Mouse (Mus musculus): ENCODE measurements at regions not wholly inside any gene's neighbourhood (a gene's known extent, or its start where the extent isn't known, plus 50 kb on each side); places are given as distances from the start of the nearest gene placed in this dataset.
"Not testable (repeated sequence)": the region's sequence is repeated elsewhere in the genome, so short reads cannot be mapped to it uniquely, and the experiment has no call there.

DNA sequence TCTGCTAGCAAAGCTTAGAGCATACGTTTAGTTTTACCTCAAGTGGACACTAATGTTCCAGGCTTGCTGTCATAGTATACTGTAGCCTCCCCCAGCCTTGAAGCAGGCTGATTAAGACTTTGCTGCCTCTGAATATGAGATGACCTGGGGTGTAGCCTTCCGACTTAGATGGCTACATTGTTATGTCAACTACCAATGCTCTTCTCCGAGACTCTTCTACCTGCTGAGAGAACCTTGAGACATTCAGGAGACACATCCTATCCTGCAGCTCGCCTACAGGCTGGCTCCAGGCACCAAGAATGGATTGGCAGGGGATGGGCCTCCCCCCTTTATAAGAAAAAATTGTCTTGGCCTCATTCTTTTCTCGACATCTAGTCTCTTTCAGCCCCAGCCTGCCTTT, 379.0 kb upstream of the Ptger4 start:
- DNase-seq (ENCODE audit: low spot score in 2 of 2): no peak

DNA sequence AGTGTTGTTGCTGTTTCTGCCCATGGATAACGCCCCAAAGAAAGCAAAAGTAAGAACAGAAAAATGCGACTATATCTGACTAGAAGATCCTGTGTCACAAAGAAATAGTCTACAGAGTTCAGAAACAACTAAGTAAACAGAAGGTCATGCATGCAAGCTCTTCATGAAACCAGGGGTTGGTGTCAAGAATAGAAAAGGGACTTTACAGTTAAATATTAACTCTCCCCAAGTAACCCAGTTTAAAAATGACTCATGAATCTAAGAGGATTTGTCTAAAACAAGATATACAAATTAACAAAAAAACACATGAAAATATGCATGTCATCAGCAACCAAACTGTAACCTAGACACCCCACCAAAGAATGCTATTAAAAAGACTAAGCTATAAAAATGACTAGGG, 381.4 kb upstream of the Ptger4 start:
- no peak for DNase-seq (ENCODE audit: low spot score in 2 of 2)

DNA sequence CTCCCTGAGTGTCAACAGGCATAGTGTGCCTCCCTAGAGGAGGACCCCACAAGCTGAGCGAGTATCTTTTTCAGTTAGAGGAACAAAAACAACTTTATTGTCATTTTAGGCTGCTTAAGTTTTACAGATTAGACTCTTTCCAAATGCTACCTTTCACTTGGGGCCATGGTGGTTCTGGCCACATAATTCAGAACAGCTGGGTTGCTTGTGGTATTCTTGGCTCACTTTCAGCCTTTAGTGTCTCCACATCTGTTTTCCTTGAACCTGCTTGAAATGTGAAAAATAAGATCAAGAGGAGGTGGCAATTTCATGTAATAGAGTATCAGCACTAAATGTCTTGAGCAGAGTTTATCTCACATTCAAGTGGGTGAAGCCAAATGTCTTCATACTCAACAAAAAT, 402.7 kb upstream of the Ptger4 start:
- DNase-seq (ENCODE audit: low spot score in 2 of 2): no peak

- no peak for DNase-seq (ENCODE audit: low spot score in 2 of 2)
Measured at GRCm38 (mm10) chr15:5658796-5659195, 414.8 kb upstream of the Ptger4 start.

DNA sequence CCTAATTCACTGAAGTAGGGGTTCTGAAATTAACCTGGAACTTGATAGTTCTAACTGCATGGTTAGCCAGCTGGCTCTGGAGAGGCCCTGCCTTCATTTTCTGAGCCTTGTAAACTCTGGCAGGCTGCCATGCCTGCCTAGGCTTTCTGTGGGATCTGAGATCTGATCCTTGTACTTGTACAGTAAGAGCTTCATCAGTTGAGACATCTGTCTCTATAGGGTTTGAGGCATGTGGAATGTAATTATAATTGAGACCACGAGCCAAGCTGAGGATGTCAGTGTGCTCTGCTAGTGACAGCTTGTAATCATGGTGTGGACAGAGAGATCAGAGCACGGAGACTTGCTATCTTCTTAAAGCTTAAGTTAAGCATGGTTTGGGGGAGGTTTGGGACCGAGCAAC, 416.8 kb upstream of the Ptger4 start:
- DNase-seq (ENCODE audit: low spot score in 2 of 2): no peak

DNA sequence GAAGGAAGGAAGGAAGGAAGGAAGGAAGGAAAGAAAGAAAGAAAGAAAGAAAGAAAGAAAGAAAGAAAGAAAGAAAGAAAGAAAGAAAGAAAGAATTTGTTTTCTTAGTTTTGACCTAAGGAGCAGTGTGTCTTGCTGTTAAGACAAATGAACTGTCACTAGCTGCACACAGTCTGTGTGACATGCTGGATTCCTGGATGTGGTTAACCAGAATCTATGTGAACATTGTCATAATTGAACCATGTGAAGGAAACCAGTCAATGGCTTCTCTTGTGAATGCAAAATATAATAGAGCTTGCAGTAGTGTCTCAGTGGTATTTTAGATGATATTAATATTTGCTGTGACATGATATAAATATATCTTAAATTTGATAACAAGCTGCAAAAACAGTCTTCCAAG, 427.8 kb upstream of the Ptger4 start:
- no peak for DNase-seq (ENCODE audit: low spot score in 2 of 2)

DNA sequence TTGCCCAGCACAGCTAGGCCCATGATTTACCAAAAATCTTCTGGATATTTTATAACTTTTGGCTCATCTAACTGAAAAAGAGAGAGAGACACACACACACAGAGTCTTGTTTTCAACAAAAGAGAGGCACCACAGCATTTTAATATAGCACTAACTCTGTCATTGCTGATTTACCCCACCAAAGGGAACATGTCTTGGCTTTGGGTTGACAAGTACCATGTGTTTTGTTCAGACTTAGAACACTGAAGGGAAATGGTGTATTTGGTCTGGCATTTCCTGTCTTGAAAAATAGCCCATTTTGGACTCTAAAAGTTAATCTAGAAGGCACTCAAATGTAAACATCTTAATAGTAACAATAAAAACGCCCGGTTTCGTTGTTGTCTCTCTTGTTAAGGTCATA, 432.7 kb upstream of the Ptger4 start:
- DNase-seq (ENCODE audit: low spot score in 2 of 2): no peak

- no peak for DNase-seq (ENCODE audit: low spot score in 2 of 2)
Measured at GRCm38 (mm10) chr15:5693810-5694209, 449.8 kb upstream of the Ptger4 start.

DNA sequence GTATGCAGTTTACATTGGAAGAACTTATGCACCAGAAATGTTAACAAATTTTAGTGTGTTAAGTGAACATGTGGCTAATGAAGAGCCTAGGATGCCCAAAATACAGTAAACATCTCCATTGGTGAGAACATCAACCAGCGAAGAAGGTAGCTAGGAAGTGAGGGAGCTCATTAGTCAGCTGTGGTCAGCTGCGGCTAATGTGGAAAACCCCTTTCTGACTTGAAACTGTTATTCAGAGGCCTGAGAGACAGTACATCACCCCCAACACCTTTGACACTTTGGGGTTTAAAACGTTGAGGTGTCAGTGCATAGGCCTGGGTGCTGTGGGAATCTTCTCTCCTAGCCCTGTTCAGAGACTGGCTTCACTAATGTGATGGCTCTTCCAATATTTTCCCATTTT, 451.0 kb upstream of the Ptger4 start:
- no peak for DNase-seq (ENCODE audit: low spot score in 2 of 2)

DNA sequence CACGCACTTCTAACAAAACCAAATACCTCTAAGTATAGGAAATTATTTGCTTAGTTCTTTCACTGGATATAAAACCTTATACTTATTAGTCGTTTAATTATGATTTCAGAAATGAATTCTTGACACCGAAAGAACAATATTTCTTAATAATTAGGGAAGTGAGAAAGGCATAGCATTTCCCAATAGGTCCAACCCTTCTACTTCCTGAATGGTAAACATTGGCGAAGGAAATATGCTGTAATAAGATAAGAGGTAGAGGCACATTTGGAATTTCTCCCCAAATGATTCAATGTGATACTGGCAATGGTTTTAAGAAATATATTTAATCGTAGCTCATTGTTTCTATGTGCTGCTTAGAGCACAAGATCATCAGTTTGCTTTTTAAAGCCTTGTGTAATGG, 464.5 kb upstream of the Ptger4 start:
- no peak for DNase-seq (ENCODE audit: low spot score in 2 of 2)

DNA sequence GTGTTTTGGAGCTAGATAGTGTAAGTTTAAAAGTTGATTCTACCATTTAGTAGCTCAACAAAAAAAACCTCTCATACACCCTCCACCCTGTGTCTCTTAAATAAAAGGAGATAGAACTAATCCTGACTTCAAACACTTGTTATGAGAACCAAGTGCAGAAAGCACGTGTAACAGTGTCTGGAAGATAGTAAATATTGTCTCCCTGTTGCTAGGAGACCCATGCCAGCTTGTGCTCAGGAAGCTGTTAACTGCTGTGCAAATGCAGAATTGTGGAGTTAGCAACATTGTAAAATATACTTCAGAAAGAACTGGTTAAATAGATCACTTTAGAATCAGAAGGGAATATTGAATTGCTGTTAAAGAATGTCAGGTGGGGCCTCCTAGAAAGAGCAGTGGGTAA, 496.7 kb upstream of the Ptger4 start:
- DNase-seq (ENCODE audit: low spot score in 2 of 2): no peak

GRCm38 (mm10) chr15:5743893-5744292, 499.9 kb upstream of the Ptger4 start:
- no peak for DNase-seq (ENCODE audit: low spot score in 2 of 2)

DNA sequence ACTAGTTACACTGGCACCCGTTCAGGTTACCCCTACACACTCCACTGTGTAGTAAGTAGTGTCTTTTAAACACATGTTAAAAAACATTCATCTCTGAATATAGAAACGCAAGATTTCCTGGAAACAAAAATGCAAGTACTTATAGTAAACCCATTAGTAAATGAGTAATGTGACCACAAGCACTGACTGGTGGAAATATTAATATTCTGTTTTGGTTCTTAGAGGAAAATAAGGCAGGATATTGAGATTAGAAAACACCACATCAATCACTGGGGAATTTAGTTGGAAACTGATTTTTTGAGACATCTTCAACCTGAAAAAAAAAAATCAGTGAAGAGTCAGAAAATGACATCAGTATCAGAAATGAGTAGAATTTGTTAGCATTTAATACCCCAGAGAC, 514.7 kb upstream of the Ptger4 start:
- DNase-seq (ENCODE audit: low spot score in 2 of 2): no peak

- no peak for DNase-seq (ENCODE audit: low spot score in 2 of 2)
Measured at GRCm38 (mm10) chr15:5762216-5762615, 518.2 kb upstream of the Ptger4 start.

DNA sequence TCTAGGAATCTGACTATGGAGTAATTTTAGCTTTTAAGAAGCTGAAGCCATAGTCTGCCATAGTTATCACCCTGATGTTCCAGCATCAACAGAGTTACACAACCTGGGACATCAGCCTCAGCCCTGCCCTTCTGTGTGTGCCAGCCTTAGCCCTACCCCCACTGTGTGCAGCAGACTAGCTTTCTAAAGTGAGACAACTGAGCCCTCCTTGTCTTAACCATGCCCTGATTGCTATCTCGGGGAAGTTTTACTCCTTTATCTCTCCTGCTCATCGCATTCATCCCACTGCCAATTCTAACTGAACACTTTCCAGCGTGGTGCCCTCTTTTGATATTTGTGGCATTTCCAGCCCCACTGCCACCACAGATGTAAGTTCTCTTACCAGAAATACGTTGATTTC, 522.5 kb upstream of the Dab2 start:
- no peak for DNase-seq (ENCODE audit: low spot score in 2 of 2)

- DNase-seq (ENCODE audit: low spot score in 2 of 2): no peak
Measured at GRCm38 (mm10) chr15:5799917-5800316, 499.7 kb upstream of the Dab2 start.

- no peak for DNase-seq (ENCODE audit: low spot score in 2 of 2)
Measured at GRCm38 (mm10) chr15:5811154-5811732, 488.3 kb upstream of the Dab2 start.

DNA sequence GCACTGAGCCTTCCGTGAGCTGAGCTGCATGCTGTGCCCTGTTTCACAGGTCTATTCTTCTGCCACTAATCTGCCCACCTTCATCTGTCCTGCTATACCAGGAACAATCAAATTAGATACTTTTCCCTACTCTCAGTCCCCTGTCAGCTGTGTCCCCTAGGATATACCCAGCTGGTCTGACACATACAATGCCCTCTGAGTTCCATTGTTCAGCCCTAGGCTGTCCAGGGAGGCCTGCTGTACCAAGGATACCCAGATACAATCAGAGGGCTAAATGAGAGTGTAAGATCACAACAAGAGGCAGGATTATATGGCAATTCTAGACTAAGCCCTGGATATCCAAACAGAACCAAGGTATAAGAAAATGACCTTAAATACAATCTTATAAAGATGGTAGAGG, 487.6 kb upstream of the Dab2 start:
- no peak for DNase-seq (ENCODE audit: low spot score in 2 of 2)

DNA sequence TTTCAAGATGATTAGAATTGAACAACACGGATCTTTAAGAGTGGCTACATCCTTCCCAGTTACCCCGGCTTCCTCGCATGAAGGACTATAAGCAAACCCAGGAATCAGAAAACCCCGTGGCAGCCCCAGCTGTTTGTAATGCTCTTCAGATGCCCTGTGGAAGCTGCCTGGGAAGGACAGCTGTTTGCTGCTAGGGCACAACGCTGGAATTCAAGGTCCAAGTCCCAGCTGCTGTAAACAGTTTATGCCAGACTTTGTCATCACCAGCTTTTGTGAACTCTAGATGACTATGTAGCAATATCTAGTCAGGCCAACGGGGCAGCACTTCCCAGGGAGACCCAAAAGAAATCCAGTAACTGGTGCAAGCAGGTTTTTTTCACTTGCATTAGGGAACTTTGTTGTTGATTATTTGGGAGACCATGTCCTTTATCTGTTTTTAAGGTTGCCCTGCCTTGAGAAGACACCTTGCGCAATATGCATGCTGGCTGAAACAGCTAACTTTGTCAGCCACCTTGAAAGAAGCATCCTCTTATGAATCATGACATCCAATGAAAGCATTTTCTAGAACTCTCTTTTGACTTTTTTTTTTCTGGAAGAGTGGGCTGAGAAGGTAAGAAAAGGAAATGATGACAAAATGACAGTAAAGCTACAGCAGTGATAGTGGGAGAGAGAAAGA, 481.5 kb upstream of the Dab2 start:
- DNase-seq (ENCODE audit: low spot score in 2 of 2): no peak

GRCm38 (mm10) chr15:5839963-5840362, 459.6 kb upstream of the Dab2 start:
- DNase-seq (ENCODE audit: low spot score in 2 of 2): no peak

- not testable (repeated sequence) for DNase-seq (ENCODE audit: low spot score in 2 of 2)
Measured at GRCm38 (mm10) chr15:5841369-5842149, 458.0 kb upstream of the Dab2 start.

DNA sequence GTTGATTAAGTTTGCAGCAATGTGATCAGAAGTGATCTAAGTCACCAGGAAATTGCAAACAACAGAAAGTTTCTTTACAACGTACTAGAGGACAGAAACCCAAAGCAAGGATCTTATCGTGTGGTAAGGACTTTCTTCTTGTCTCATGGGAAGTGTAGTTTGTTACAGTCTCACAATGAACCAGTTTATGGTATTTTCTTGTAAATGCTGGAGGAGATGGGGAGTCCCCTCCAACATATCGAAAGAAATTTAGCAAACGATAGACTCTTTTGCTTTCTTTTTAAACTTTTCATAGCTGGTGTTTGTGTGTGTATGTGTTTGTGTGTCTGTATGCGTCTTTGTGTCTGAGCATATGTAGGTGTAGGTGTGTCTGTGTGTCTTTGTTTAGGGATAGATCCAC, 453.0 kb upstream of the Dab2 start:
- DNase-seq (ENCODE audit: low spot score in 2 of 2): no peak

DNA sequence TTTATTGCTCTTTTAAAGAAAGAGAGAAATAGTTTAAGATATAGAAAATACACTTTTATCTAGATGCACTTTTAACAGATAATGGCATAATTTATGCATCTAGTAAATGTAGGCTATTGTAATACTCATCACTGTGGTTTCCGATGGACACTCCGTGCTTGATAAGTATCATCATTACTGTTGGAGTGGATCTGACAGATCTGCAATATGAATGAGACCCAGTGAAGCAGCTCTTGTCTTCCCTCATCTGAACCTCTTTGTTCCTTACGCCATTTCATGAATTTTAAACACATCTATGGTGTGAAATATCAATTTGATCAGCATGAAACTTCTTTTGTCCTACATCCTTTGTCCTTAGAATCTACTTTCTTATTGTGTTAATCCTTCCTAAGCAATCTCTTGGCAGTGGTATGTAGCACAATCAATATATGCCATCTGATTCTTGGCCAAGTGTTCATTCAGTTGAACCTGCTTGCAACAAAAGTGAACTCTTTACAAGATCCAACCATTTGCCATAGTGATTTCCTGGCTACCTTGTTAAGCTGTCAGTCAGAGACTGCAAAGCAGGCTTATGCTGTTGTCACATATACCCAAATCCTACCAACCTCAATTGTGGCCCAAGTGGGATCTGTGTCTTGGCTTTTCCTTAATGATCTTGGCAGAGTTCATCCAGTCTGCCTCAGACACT, 452.0 kb upstream of the Dab2 start:
- no peak for DNase-seq (ENCODE audit: low spot score in 2 of 2)

All from urinary bladder, postnatal 36 days (tissue).